Mouse (Mus musculus) neutrophil, adult 5-6 weeks (primary cell): ENCODE data around the gene Ppp4r2. TPM values are rescaled to one million over a fixed set of nuclear protein-coding genes. Genes with fewer than 3 reads are reported as not detected.

Experiments
- total RNA-seq: library from RNA; stranded (forward); fragments of 200-1000 nt; gene quantifications from 2 replicates; pipeline ENCODE4 v1.2.3, GENCODE M21; 2017

Ppp4r2 gene
- total RNA-seq, 1 experiment from 2014 or later = 123 TPM

Other genes with a start within 250 kb of the Ppp4r2 start
- 6.9 and 11.6 TPM in 2 replicates for gene Shq1, start 162.5 kb upstream of the Ppp4r2 start, total RNA-seq
- not detected in 2 replicates for gene Gxylt2, start 128.9 kb upstream of the Ppp4r2 start, total RNA-seq